Mouse (Mus musculus): ENCODE measurements around the gene Hcls1. TPM values are rescaled to one million over a fixed set of nuclear protein-coding genes. Genes with fewer than 3 reads are reported as not detected.

Gene Hcls1
- polyA plus RNA-seq, 1 experiment from 2014 or later: 2.5 TPM

GRCm38 (mm10) chr16:36931381-36931780, 3.4 kb upstream of the Hcls1 start:
- Histone ChIP-seq H3K9ac (replicated peaks) (no peak overlapping the region), H3K9me3 (replicated peaks) (no peaks in the 10 kb centered on the region), H3K36me3 (peaks cover 72% of the 10 kb centered on the region), H3K4me3 (replicated peaks) (no peak overlapping the region), H3K27me3 (replicated peaks) (no peaks in the 10 kb centered on the region), H3K4me1 (no peaks in the 10 kb centered on the region), H3K4me2 (no peak overlapping the region), H3K27ac (replicated peaks) (no peak overlapping the region)
- WGBS: 94% methylated on average over 10 of the region's 10 CpGs
- no peak for ATAC-seq (ENCODE audit: low FRiP score)

- Histone ChIP-seq H3K27ac (replicated peaks) (no peak overlapping the region), H3K27me3 (replicated peaks) (no peaks in the 10 kb centered on the region), H3K4me2 (no peak overlapping the region), H3K36me3 (peaks cover 66% of the 10 kb centered on the region), H3K4me1 (no peaks in the 10 kb centered on the region), H3K9ac (replicated peaks) (no peak overlapping the region), H3K4me3 (replicated peaks) (no peak overlapping the region), H3K9me3 (replicated peaks) (no peaks in the 10 kb centered on the region)
- no peak for ATAC-seq (ENCODE audit: low FRiP score)
- WGBS: 91% methylated on average over 3 of the region's 3 CpGs
Observed at GRCm38 (mm10) chr16:36931976-36932375, 2.8 kb upstream of the Hcls1 start.

- Histone ChIP-seq H3K4me3 (replicated peaks) (no peak overlapping the region), H3K36me3 (peaks cover 60% of the 10 kb centered on the region), H3K27me3 (replicated peaks) (no peaks in the 10 kb centered on the region), H3K4me2 (no peak overlapping the region), H3K9me3 (replicated peaks) (no peaks in the 10 kb centered on the region), H3K9ac (replicated peaks) (no peak overlapping the region), H3K4me1 (no peaks in the 10 kb centered on the region), H3K27ac (replicated peaks) (no peak overlapping the region)
- 98% methylated on average over 6 of the region's 6 CpGs for WGBS
- ATAC-seq (ENCODE audit: low FRiP score): no peak
Observed at GRCm38 (mm10) chr16:36932546-36932945, 2.2 kb upstream of the Hcls1 start.

DNA sequence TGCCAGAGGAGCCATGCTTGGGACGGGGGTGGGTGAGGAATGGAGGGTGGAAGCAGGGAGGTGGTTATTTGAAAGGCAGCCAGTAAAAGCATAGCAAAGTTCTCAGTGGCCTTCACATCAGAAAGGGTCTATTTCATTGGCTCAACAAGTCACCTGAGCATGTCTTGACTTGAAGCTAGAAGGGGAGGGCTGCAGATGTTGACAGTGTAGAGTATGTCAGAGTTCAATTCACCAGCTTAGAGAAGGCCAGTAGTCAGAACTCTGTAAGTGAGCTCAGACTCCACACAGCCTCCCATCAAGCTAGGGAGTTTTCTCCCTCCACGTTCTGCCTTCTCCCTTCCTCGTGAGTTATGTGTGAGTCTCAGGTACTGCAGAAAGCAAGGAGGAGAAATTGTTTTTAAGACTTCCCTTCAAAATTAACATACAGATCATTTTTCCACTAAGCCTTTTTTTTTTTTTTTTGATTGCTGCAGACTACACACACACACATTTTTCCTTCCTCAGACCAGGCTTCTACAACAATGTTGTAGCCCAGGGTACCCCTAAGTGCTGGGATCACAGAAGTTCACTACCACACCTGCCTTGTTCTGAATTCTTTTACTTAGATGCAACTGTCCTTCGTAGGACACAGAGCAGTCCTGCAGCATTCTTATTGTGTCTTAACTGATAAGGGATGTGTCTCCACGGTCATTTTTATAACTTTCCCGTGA, 497 bp upstream of the Hcls1 start:
- Histone ChIP-seq H3K9ac (replicated peaks) (no peak overlapping the region), H3K4me3 (replicated peaks) (no peak overlapping the region), H3K36me3 (peaks cover 43% of the 10 kb centered on the region), H3K9me3 (replicated peaks) (no peaks in the 10 kb centered on the region), H3K27me3 (replicated peaks) (no peaks in the 10 kb centered on the region), H3K27ac (replicated peaks) (no peak overlapping the region), H3K4me2 (no peak overlapping the region), H3K4me1 (no peaks in the 10 kb centered on the region)
- ATAC-seq (ENCODE audit: low FRiP score): no peak
- WGBS: 79% methylated on average over 6 of the region's 6 CpGs

DNA sequence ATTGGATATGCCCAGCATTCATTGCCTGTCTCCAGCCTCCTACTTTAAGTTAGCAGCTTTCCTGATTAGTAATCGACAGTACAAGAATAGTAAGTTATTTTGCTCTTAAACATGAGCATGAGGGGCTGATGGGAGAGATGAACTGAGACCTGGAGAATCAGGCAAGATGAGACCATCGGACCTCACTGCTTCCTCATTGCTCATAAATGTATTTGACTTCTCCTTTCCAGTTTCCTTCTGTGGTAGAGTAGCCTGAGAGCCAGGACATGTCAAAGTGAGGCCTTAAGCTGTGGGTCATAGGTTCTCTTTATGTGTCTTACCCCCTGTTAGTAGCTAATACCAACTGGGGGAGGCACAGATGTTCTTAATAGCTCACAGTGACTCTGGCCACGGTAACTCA, 1.0 kb downstream of the Hcls1 start:
- H3K36me3 ChIP-seq: peaks cover 27% of the 10 kb centered on the region
- no peak overlapping the region for H3K27ac ChIP-seq (replicated peaks)
- H3K9me3 ChIP-seq (replicated peaks): no peaks in the 10 kb centered on the region
- H3K4me2 ChIP-seq: no peak overlapping the region
- no peaks in the 10 kb centered on the region for H3K4me1 ChIP-seq
- no peak overlapping the region for H3K9ac ChIP-seq (replicated peaks)
- no peaks in the 10 kb centered on the region for H3K27me3 ChIP-seq (replicated peaks)
- WGBS: 89% methylated on average over 3 of the region's 3 CpGs
- ATAC-seq (ENCODE audit: low FRiP score): no peak
- no peak overlapping the region for H3K4me3 ChIP-seq (replicated peaks)

DNA sequence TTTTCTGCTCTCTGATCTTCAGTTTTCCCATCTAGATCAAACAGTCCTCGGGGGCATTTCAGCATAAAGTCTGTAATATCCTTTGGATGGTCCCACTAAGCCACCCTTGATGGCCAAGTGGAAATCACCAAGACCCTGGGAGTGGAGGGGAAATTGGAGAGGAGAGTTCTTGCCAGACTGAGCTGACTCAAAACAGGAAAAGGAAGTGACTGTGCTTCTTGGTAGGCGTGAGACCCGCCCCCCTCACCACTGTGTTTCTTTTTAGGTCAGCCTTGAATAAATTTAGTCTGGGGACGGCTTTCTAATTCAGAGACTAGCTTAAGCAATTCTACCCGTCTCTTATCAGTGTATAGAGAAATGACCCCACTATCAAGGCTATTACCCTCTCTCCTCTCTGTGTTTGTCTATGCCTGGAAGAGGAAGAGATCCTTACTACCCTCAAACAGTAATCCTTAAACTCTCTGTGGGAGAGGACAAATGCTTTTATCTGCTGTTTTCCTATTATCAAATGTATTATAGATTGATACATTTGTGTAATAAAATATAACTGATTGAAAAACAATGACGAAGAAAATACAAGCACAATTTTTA, 6.4 kb downstream of the Hcls1 start:
- H3K9me3 ChIP-seq (replicated peaks): no peaks in the 10 kb centered on the region
- H3K4me3 ChIP-seq (replicated peaks): no peak overlapping the region
- ATAC-seq (ENCODE audit: low FRiP score): no peak
- H3K4me1 ChIP-seq: no peaks in the 10 kb centered on the region
- H3K9ac ChIP-seq (replicated peaks): no peak overlapping the region
- no peaks in the 10 kb centered on the region for H3K27me3 ChIP-seq (replicated peaks)
- H3K36me3 ChIP-seq: no peaks in the 10 kb centered on the region
- H3K4me2 ChIP-seq: no peak overlapping the region
- 86% methylated on average over 6 of the region's 6 CpGs for WGBS
- H3K27ac ChIP-seq (replicated peaks): no peak overlapping the region

DNA sequence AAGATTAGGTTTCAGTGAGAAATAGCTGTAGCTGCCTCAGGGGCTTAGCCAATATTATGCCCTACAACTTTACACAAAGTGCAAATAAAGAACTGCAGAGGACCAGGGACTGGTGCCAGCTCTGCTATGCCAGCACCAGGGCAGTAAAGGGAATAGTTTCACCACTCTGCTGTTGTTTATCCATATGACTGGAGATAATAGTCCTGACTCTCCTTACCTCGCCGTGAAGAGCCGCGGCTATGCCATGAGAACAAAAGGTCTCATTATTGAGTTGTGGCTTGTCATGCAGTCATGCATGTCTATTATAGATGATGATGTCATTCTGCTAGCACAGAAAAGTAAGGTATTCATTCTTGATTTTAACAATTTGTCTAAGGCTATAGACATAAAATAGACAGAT, 7.1 kb downstream of the Hcls1 start:
- no peak overlapping the region for H3K4me3 ChIP-seq (replicated peaks)
- no peak overlapping the region for H3K4me2 ChIP-seq
- no peaks in the 10 kb centered on the region for H3K27me3 ChIP-seq (replicated peaks)
- no peaks in the 10 kb centered on the region for H3K4me1 ChIP-seq
- no peak; the same call in 1 of the 2 replicates for ATAC-seq (ENCODE audit: low FRiP score)
- 56% methylated on average over 4 of the region's 4 CpGs for WGBS
- no peak overlapping the region for H3K9ac ChIP-seq (replicated peaks)
- no peaks in the 10 kb centered on the region for H3K9me3 ChIP-seq (replicated peaks)
- H3K27ac ChIP-seq (replicated peaks): no peak overlapping the region
- H3K36me3 ChIP-seq: no peaks in the 10 kb centered on the region

- 94% methylated on average over 3 of the region's 3 CpGs for WGBS
- no peaks in the 10 kb centered on the region for H3K36me3 ChIP-seq
Observed at GRCm38 (mm10) chr16:36943591-36943990, 8.8 kb downstream of the Hcls1 start.

DNA sequence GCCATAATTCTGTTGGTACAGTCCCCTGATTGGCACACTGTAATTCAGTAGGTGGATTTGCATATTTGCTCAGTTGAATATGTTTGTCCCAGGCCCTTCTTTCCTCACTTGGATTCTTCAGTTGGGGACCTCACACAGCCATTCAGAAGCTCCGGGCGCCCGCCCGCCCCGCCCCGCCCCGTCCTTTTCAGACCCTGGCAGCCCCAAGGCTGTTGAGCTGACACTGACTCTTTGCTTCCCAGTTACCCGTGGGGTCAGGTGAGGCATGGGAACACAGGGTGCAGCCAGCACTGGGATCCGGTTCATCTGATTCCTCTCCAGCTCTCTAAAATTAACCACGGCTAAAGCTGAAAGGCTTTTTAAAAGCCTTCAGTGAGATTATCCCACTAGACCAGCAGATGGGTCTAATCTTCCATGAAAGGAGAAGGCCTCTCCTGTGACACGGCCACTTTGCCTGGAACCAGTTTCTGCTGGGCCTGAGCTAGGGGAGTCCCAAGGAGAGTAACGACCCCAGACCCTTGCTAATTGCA, 10.2 kb downstream of the Hcls1 start:
- Histone ChIP-seq H3K9ac (replicated peaks) (no peak overlapping the region), H3K27ac (replicated peaks) (no peak overlapping the region), H3K4me1 (no peaks in the 10 kb centered on the region), H3K9me3 (replicated peaks) (no peaks in the 10 kb centered on the region), H3K36me3 (no peaks in the 10 kb centered on the region), H3K4me2 (no peak overlapping the region), H3K4me3 (replicated peaks) (no peak overlapping the region), H3K27me3 (replicated peaks) (no peaks in the 10 kb centered on the region)
- 31% methylated on average over 12 of the region's 12 CpGs for WGBS
- ATAC-seq (ENCODE audit: low FRiP score): no peak

More at GRCm38 (mm10) chr16:36943591-36943990, 8.8 kb downstream of the Hcls1 start:
- H3K4me1 ChIP-seq: no peaks in the 10 kb centered on the region
- H3K27me3 ChIP-seq (replicated peaks): no peaks in the 10 kb centered on the region
- no peak for ATAC-seq (ENCODE audit: low FRiP score)
- no peaks in the 10 kb centered on the region for H3K9me3 ChIP-seq (replicated peaks)
- H3K27ac ChIP-seq (replicated peaks): no peak overlapping the region
- no peak overlapping the region for H3K9ac ChIP-seq (replicated peaks)
- H3K4me3 ChIP-seq (replicated peaks): no peak overlapping the region
- no peak overlapping the region for H3K4me2 ChIP-seq

GRCm38 (mm10) chr16:36946459-36947159, 11.8 kb downstream of the Hcls1 start:
- WGBS: 84% methylated on average over 8 of the region's 8 CpGs
- H3K4me2 ChIP-seq: no peak overlapping the region
- no peak overlapping the region for H3K27ac ChIP-seq (replicated peaks)
- H3K36me3 ChIP-seq: no peaks in the 10 kb centered on the region
- no peaks in the 10 kb centered on the region for H3K27me3 ChIP-seq (replicated peaks)
- no peak overlapping the region for H3K4me3 ChIP-seq (replicated peaks)
- H3K4me1 ChIP-seq: no peaks in the 10 kb centered on the region
- no peak for ATAC-seq (ENCODE audit: low FRiP score)
- no peak overlapping the region for H3K9ac ChIP-seq (replicated peaks)
- no peaks in the 10 kb centered on the region for H3K9me3 ChIP-seq (replicated peaks)

DNA sequence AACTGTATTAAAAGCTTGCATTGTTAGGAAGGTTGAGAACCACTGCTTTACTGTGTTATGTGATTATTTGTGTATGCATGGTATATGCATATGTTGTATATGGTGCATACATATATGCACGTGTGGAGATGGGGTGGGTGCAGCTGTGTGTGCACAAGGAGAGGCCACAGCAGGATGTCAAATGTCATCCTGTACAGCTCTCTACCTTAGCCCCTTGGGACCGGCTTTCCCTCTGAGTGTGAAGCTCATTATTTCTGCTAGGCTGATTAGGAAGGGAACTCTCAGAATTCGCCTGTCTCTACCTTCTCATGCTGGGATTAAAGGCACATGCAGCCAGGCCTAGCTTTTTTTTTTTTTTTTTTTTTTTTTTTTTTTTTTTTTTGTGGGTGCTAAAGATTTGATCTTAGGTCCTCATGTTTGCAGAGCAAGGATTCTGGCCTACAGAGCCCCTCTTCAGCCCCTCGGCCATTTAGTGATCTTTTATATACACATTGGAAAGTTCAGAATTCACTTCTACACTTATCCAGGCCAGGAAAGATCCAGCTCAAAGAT, 12.9 kb downstream of the Hcls1 start:
- Histone ChIP-seq H3K4me1 (no peaks in the 10 kb centered on the region), H3K27ac (replicated peaks) (no peak overlapping the region), H3K4me2 (no peak overlapping the region), H3K27me3 (replicated peaks) (no peaks in the 10 kb centered on the region), H3K4me3 (replicated peaks) (no peak overlapping the region), H3K9ac (replicated peaks) (no peak overlapping the region), H3K9me3 (replicated peaks) (no peaks in the 10 kb centered on the region), H3K36me3 (no peaks in the 10 kb centered on the region)
- 79% methylated on average over 4 of the region's 4 CpGs for WGBS
- no peak for ATAC-seq (ENCODE audit: low FRiP score)

All from neural tube, embryonic 15.5 days (tissue).